Mouse (Mus musculus) mouse trophoblast stem cell (cell line): ENCODE data around the gene Eps8l3.
"Not testable (repeated sequence)": the region's sequence is repeated elsewhere in the genome, so short reads cannot be mapped to it uniquely, and the experiment has no call there.

Experiments
- in situ Hi-C, 2 experiments: fragments of 300-500 bp; cut with MseI, MboI; formaldehyde crosslinking; loops; 2 replicates in 1 of 2; 3 replicates in 1 of 2; pipeline ENCODE4 v1.15.1; 2025

Eps8l3 gene

GRCm38 (mm10) chr3:107853232-107854181, 23.5 kb upstream of the Eps8l3 start:
- in situ Hi-C loops, result no loop called here

DNA sequence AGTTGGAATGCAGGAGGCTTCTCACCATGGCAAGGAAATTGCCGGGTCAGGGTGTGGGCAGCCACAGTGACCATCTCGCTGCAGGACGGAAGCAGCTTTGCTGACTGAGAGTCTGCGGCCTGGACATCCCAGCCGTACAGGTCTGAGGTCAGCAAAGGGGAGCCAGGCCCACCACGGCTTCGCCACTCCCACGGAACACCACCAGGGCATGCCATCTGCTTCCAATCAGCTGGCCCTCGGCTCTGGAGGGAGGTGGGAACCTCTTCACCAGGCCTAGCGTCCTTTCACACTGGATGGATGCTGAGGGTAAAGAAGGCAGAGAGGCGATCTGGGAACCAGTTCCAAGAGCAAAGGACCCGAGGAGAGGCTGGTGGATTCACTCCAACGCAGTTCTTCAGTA, 21.7 kb upstream of the Eps8l3 start:
- in situ Hi-C loops, result no loop called here

- in situ Hi-C loops, result no loop called here
These were observed 19.4 kb upstream of the Eps8l3 start for GRCm38 (mm10) chr3:107857646-107858045.

DNA sequence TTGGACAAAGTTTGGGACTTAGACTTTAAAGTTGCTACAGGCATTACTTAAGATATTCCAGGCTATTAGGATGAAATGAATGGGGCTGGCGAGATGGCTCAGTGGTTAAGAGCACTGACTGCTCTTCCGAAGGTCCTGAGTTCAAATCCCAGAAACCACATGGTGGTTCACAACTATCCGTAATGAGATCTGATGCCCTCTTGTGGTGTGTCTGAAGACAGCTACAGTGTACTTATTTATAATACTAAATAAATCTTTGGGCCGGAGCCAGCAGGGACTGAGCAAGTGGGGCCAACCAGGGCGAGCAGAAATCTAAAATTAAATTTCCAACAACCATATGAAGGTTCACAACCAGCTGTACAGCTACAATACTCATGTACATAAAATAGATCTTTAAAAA, 15.5 kb upstream of the Eps8l3 start:
- in situ Hi-C loops, result loop anchor here (5.0 kb wide), 2 partner anchors 159 to 164 kb away; partner anchors contain the start of gene Ahcyl1 (in 1 of the 2)

GRCm38 (mm10) chr3:107862471-107862870, 14.6 kb upstream of the Eps8l3 start:
- in situ Hi-C loops, result loop anchor here (5.0 kb wide), 2 partner anchors 160 to 165 kb away; partner anchors contain the start of gene Ahcyl1 (in 1 of the 2)

DNA sequence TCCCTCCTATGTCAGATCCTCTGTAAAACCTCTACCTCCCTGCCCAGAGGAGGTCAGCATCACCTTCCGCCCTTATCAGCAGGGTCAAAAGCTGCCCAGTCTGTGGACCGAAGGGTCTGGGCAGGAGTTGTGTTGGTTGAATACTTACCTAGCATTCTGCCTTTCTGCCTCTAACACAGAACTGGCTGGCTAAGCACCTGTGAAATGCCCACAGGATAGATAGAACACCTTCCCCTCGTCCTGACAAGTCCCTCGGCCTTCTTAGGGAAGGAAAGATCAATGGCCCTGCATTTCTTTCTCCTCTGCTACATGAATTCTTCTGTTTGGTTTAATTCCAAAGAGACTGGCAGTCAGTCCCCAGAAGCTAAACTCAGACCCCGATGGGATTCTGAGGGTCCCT, 13.6 kb upstream of the Eps8l3 start:
- in situ Hi-C loops, result loop anchor here (5.0 kb wide), 2 partner anchors 161 to 166 kb away; partner anchors contain the start of gene Ahcyl1 (in 1 of the 2)

GRCm38 (mm10) chr3:107863898-107864603, 13.0 kb upstream of the Eps8l3 start:
- in situ Hi-C loops, result loop anchor here (5.0 kb wide), 2 partner anchors 162 to 167 kb away; partner anchors contain the start of gene Ahcyl1 (in 1 of the 2)

GRCm38 (mm10) chr3:107865364-107866091, 11.5 kb upstream of the Eps8l3 start:
- in situ Hi-C loops, result no loop called here

DNA sequence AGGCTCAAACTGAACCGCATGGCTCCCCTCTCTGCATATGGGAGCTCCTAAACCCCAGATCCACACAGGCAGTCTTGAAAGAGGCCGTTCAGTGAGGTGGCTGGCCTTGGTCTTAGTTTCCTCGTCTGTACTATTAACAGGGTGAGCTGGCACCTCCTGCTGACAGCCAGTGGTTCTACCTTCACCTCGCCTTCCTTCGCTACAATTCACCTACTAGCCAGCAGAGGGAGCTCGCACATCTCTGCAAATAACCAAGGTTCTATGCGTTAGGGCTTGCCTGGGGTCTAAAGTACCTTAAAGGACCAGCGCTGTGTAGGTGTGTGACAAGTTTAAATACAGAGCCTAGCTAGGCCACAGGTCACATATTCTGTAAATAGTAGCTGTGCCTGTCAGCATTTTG, 9.9 kb upstream of the Eps8l3 start:
- in situ Hi-C loops, result no loop called here

- in situ Hi-C loops, result no loop called here
These were observed 8.6 kb upstream of the Eps8l3 start for GRCm38 (mm10) chr3:107868452-107868851.

DNA sequence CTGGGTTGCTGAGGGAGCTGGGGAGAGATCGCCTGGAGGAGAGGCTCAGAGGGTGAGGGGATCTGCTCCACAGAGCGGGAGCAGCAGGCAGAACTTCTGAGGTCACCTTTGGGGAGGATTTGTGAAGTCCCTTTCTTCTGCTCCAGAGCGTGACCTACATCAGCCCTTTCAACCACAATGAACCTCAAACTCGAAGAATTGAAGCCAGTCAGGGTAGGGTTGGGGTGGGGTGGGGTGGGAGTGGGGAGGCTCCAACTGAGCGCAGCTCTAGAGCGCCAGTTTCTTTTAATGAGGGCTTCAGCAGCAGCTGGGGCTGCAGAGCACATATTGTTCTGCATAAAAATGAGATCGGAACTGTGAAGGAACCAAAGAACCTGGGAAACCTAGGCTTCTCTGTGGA, 7.9 kb upstream of the Eps8l3 start:
- in situ Hi-C loops, result no loop called here

GRCm38 (mm10) chr3:107869925-107870324, 7.1 kb upstream of the Eps8l3 start:
- in situ Hi-C loops, result loop anchor here in 1 of 2 experiments (5.0 kb wide), 1 partner anchor 47 kb away; no protein-coding TSS in a partner anchor

DNA sequence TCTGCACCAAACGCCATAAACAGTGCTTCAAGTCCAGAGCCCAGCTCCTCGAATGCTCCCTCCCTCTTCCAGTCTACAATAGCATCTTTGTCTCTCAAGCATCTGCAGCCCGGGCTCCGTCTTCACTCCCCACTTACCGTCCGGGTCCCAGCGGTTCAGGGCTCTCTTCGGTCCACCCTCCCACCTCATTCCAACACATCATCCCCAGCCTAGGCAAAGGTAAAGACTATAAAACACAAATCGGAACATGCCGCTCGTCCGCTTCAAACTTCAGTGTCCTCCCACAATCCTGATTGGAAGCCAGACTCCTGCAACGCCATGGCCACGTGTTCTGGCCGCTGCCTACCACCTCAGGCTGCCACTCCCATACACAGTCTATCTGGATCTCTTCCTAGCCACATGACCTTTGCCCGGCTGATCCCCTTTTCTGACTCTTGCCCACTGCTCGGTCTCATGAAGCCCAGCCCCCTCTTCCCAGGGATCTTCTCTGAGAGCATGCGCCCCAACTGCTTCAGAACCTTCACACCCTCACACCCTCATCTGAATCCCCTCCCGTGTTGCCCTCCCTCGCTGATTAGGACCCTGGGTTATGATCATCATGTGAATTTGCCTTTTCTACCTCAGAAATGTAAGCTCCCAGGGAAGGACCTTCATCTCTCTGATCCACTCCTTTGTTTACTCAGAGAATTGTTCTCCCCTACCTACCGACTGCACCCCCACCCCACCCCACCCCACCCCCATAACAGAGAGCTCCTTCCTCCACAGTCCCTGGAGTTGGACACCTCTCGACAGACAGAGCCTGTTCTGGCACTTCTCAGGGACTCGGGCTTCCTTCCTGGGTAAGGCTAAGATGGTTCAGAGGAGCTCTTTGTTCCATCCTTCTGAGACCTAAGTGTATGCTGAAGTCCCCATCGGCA, 3.4 kb upstream of the Eps8l3 start:
- in situ Hi-C loops, result loop anchor here in 1 of 2 experiments (5.0 kb wide), 1 partner anchor 44 kb away; no protein-coding TSS in a partner anchor

DNA sequence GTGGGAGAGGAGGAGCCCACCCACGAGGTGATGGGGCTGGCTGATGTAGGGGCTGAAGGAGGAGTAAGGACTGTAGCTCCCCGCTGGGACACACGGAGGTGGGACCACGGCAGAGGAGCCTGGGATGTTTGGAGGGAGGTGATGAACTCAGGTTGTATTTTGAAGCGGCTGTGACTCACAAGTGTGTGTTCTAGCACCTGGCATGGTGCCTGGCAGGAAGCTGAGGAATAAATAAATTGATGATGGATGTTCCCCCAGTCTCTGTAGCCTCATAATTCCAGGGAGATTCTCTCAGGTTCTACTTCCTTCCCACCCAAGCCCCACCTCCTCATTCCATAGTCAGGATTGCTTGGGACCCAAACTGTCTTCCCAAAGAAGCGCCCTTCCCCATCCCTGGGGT, 1.8 kb upstream of the Eps8l3 start:
- in situ Hi-C loops, result no loop called here

GRCm38 (mm10) chr3:107877747-107878736, 1.0 kb downstream of the Eps8l3 start:
- in situ Hi-C loops, result no loop called here

DNA sequence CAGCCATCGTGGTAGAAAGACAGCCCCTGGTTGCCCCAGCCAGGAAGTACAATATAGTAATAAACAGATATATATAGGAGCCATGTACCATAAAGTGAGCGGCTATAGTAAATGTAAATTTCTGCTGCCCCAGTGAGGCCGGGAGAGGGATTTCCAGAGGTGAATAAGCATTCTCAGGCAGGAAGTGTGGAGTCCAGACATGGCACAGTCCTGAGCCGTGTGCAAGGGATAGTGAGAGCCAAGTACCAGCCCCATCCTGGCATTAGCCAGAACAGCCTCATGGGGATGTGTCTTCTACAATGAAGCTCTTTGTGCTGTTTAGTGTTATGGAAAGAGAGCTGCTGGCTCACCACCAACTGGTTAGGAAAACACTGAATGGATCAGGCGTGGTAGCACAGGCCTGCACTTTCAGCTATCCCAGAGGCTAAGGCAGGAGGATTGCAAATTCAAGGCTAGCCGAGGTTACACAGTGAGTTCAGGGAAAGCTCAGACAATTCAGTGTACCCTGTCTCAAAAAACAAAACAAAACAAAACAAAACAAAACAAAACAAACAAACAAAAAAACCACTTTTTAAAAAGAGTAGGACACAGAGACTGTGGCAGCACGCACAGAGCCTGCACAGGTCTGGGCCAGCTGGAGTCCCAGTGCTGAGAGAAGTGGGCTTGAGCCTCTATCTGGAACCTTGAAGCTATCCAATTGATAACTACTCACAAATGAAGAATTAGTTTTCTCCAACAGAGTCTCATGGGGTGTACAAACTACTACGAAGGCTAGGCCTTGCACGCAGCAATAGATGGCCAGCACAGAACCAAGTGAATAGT, 10.9 kb downstream of the Eps8l3 start:
- in situ Hi-C loops, result no loop called here

DNA sequence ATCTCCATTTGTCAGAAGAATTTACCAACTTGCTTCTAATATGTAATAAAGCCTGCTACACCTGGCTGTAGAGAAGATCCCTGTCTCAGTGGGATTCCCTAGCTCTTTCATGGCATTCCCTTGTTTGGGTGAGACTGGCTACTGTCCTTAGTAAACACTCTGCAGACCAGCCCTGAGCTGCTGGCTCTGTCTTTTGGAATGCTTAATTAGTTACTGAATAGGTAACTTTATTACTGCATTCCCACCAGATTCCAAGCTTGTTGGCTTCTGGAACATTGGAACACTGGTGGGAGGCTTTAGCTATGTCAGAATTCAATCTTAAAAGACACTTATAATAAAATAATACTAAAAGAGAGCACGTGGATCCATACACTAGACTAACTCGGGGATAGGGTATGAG, 12.2 kb downstream of the Eps8l3 start:
- in situ Hi-C loops, result not testable (repeated sequence)

GRCm38 (mm10) chr3:107895194-107895719, 18.2 kb downstream of the Eps8l3 start:
- in situ Hi-C loops, result no loop called here
